Mouse (Mus musculus): Measurements from ENCODE around the gene Id3. TPM values are rescaled to one million over a fixed set of nuclear protein-coding genes. Genes with fewer than 3 reads are reported as not detected.

Id3 gene
- polyA plus RNA-seq, 1 experiment from 2014 or later: 608 TPM

- H3K4me3 ChIP-seq (ENCODE audit: low read depth, low read length): no peak overlapping the region
- no peaks in the 10 kb centered on the region for H3K36me3 ChIP-seq (replicated peaks; ENCODE audit: control insufficient read depth, insufficient read depth, low read depth, low read length)
- no peak overlapping the region for H3K9ac ChIP-seq (replicated peaks; ENCODE audit: low read length)
- no peaks in the 10 kb centered on the region for H3K9me3 ChIP-seq (replicated peaks; ENCODE audit: control insufficient read depth, low read length)
- DNase-seq (ENCODE audit: low spot score) (no peak), ATAC-seq (replicated peaks; ENCODE audit: insufficient number of reproducible peaks, low FRiP score, low TSS enrichment, low read depth) (no peak)
- no peak overlapping the region for H3K27ac ChIP-seq (replicated peaks; ENCODE audit: low read depth, low read length)
- no peak overlapping the region for H3K4me2 ChIP-seq (ENCODE audit: low read depth, low read length)
- WGBS: 69% methylated on average over 1 of the region's 1 CpGs
- no peaks in the 10 kb centered on the region for H3K27me3 ChIP-seq (ENCODE audit: control insufficient read depth, insufficient read depth, low read length)
- peaks cover 7% of the 10 kb centered on the region; the same call in 1 of the 2 replicates for H3K4me1 ChIP-seq (ENCODE audit: control insufficient read depth, insufficient read depth, low read length)
Observed at GRCm38 (mm10) chr4:136129842-136130241, 13.5 kb upstream of the Id3 start.

GRCm38 (mm10) chr4:136133801-136134200 lies 9.5 kb upstream of the Id3 start:
- Histone ChIP-seq H3K27ac (replicated peaks; ENCODE audit: low read depth, low read length) (peak overlapping the region; percentile 97), H3K36me3 (replicated peaks; ENCODE audit: control insufficient read depth, insufficient read depth, low read depth, low read length) (no peaks in the 10 kb centered on the region), H3K4me1 (ENCODE audit: control insufficient read depth, insufficient read depth, low read length) (peaks cover 15% of the 10 kb centered on the region), H3K27me3 (ENCODE audit: control insufficient read depth, insufficient read depth, low read length) (no peaks in the 10 kb centered on the region), H3K4me2 (ENCODE audit: low read depth, low read length) (peak overlapping the region; percentile 68), H3K9ac (replicated peaks; ENCODE audit: low read length) (peak overlapping the region; percentile 63), H3K4me3 (ENCODE audit: low read depth, low read length) (no peak overlapping the region), H3K9me3 (replicated peaks; ENCODE audit: control insufficient read depth, low read length) (no peaks in the 10 kb centered on the region)
- DNase-seq (ENCODE audit: low spot score): no peak
- 18% methylated on average over 9 of the region's 9 CpGs for WGBS
- ATAC-seq (replicated peaks; ENCODE audit: insufficient number of reproducible peaks, low FRiP score, low TSS enrichment, low read depth): no peak

GRCm38 (mm10) chr4:136134418-136134977 lies 8.8 kb upstream of the Id3 start:
- Histone ChIP-seq H3K27me3 (ENCODE audit: control insufficient read depth, insufficient read depth, low read length) (no peaks in the 10 kb centered on the region), H3K4me2 (ENCODE audit: low read depth, low read length) (peak overlapping the region; percentile 68), H3K4me1 (ENCODE audit: control insufficient read depth, insufficient read depth, low read length) (peaks cover 15% of the 10 kb centered on the region), H3K9me3 (replicated peaks; ENCODE audit: control insufficient read depth, low read length) (no peaks in the 10 kb centered on the region), H3K27ac (replicated peaks; ENCODE audit: low read depth, low read length) (peak overlapping the region; percentile 97), H3K4me3 (ENCODE audit: low read depth, low read length) (peak overlapping the region; percentile 29), H3K9ac (replicated peaks; ENCODE audit: low read length) (peak overlapping the region; percentile 63), H3K36me3 (replicated peaks; ENCODE audit: control insufficient read depth, insufficient read depth, low read depth, low read length) (no peaks in the 10 kb centered on the region)
- DNase-seq (ENCODE audit: low spot score): peak; percentile 53
- WGBS: 1% methylated on average over 15 of the region's 15 CpGs
- ATAC-seq (replicated peaks; ENCODE audit: insufficient number of reproducible peaks, low FRiP score, low TSS enrichment, low read depth): peak; percentile 35; the same call in 1 of the 2 replicates

GRCm38 (mm10) chr4:136134978-136135873 lies 8.1 kb upstream of the Id3 start:
- H3K9ac ChIP-seq (replicated peaks; ENCODE audit: low read length): peak overlapping the region; percentile 63
- H3K27me3 ChIP-seq (ENCODE audit: control insufficient read depth, insufficient read depth, low read length): no peaks in the 10 kb centered on the region
- peak overlapping the region; percentile 68 for H3K4me2 ChIP-seq (ENCODE audit: low read depth, low read length)
- peak overlapping the region; percentile 97 for H3K27ac ChIP-seq (replicated peaks; ENCODE audit: low read depth, low read length)
- WGBS: 1% methylated on average over 43 of the region's 50 CpGs
- H3K36me3 ChIP-seq (replicated peaks; ENCODE audit: control insufficient read depth, insufficient read depth, low read depth, low read length): no peaks in the 10 kb centered on the region
- peak overlapping the region; percentile 29 for H3K4me3 ChIP-seq (ENCODE audit: low read depth, low read length)
- ATAC-seq (replicated peaks; ENCODE audit: insufficient number of reproducible peaks, low FRiP score, low TSS enrichment, low read depth): peak; percentile 82
- no peaks in the 10 kb centered on the region for H3K9me3 ChIP-seq (replicated peaks; ENCODE audit: control insufficient read depth, low read length)
- DNase-seq (ENCODE audit: low spot score): peak; percentile 88
- peaks cover 18% of the 10 kb centered on the region for H3K4me1 ChIP-seq (ENCODE audit: control insufficient read depth, insufficient read depth, low read length)

- peaks cover 21% of the 10 kb centered on the region for H3K4me1 ChIP-seq (ENCODE audit: control insufficient read depth, insufficient read depth, low read length)
- DNase-seq (ENCODE audit: low spot score) (no peak), ATAC-seq (replicated peaks; ENCODE audit: insufficient number of reproducible peaks, low FRiP score, low TSS enrichment, low read depth) (no peak)
- no peaks in the 10 kb centered on the region for H3K27me3 ChIP-seq (ENCODE audit: control insufficient read depth, insufficient read depth, low read length)
- H3K4me3 ChIP-seq (ENCODE audit: low read depth, low read length): no peak overlapping the region
- WGBS: 29% methylated on average over 9 of the region's 9 CpGs
- peak overlapping the region; percentile 68 for H3K4me2 ChIP-seq (ENCODE audit: low read depth, low read length)
- H3K9me3 ChIP-seq (replicated peaks; ENCODE audit: control insufficient read depth, low read length): no peaks in the 10 kb centered on the region
- peak overlapping the region; percentile 97 for H3K27ac ChIP-seq (replicated peaks; ENCODE audit: low read depth, low read length)
- H3K9ac ChIP-seq (replicated peaks; ENCODE audit: low read length): peak overlapping the region; percentile 63
- no peaks in the 10 kb centered on the region for H3K36me3 ChIP-seq (replicated peaks; ENCODE audit: control insufficient read depth, insufficient read depth, low read depth, low read length)
Observed at GRCm38 (mm10) chr4:136135874-136136728, 7.2 kb upstream of the Id3 start.

- no peaks in the 10 kb centered on the region for H3K27me3 ChIP-seq (ENCODE audit: control insufficient read depth, insufficient read depth, low read length)
- WGBS: 52% methylated on average over 17 of the region's 17 CpGs
- no peaks in the 10 kb centered on the region for H3K36me3 ChIP-seq (replicated peaks; ENCODE audit: control insufficient read depth, insufficient read depth, low read depth, low read length)
- peaks cover 24% of the 10 kb centered on the region for H3K4me1 ChIP-seq (ENCODE audit: control insufficient read depth, insufficient read depth, low read length)
- no peak overlapping the region for H3K4me3 ChIP-seq (ENCODE audit: low read depth, low read length)
- H3K9me3 ChIP-seq (replicated peaks; ENCODE audit: control insufficient read depth, low read length): no peaks in the 10 kb centered on the region
- no peak overlapping the region; the same call in 1 of the 2 replicates for H3K4me2 ChIP-seq (ENCODE audit: low read depth, low read length)
- peak overlapping the region; percentile 97 for H3K27ac ChIP-seq (replicated peaks; ENCODE audit: low read depth, low read length)
- H3K9ac ChIP-seq (replicated peaks; ENCODE audit: low read length): 0 out of 2 replicates have a peak overlapping the region, but pooled peaks have one; percentile 10
- ATAC-seq (replicated peaks; ENCODE audit: insufficient number of reproducible peaks, low FRiP score, low TSS enrichment, low read depth) (no peak), DNase-seq (ENCODE audit: low spot score) (no peak)
Observed at GRCm38 (mm10) chr4:136139326-136140110, 3.8 kb upstream of the Id3 start.
